Comparison of ENCODE assay signal across 8 mouse cellular contexts in the genomic region with DNA sequence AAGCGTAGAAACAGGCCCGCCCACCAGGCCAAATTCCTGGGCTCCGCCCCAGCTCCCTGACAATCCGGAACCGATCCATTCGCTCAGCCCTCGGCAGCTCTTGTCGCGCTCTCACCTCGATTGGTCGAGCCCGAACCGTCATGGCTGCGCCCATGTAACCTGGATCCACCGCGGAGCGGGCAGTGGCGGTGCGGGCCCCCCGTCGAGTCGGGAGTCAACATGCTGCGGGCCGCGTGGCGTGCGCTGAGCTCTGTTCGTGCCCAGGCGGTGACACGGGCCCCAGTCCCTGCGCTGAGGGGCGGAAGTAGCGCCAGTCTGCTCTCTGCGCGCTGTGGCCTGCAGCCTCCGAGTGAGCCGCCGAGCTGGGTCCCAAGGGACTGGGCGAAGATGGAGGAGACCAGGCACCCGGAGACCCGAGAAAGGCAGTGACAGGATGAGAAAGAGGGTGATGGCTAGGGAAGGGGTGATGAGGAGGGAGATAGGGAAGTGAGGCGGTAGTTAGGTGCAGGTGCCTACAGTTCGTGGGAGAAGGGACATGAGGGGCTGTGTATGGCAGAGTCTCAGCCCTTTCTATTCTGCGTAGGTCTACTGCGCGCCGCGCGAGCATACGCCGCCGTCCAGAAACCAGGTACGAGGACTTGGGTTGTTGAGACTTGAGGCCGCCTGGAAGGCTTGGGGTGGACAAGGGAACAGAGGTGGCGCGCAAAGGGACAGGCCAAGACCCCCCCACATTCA. TPM values are rescaled to one million over a fixed set of nuclear protein-coding genes. Genes with fewer than 3 reads are reported as not detected.
DNase-seq lines count a peak whose midpoint lies in the region; ATAC-seq and TF ChIP-seq lines count a peak whose summit lies in the region.

A gene (plus strand): TSS at position 75 of the 735 bp plus-strand sequence.

- in situ Hi-C loops in ES-E14 (cut with MboI; ENCODE audit: low sequenced_read_pairs in 2 of 2, unreplicated experiment in 2 of 2): no loop called here

- H3K9me3 ChIP-seq in ES-E14 (ENCODE audit: control insufficient read depth, insufficient read depth, low read depth, low read length): no peaks in the 10 kb centered on the region
- no peaks in the 10 kb centered on the region for H3K9me3 ChIP-seq in forebrain, embryonic 14.5 days (replicated peaks; ENCODE audit: control insufficient read depth, low read length)
- no peaks in the 10 kb centered on the region for H3K9me3 ChIP-seq in lung, embryonic 15.5 days

- H3K27me3 ChIP-seq in forebrain, embryonic 14.5 days (replicated peaks; ENCODE audit: control insufficient read depth, insufficient read depth, low read length): no peaks in the 10 kb centered on the region
- H3K27me3 ChIP-seq in lung, embryonic 15.5 days: no peaks in the 10 kb centered on the region

- whole genome bisulfite sequencing in forebrain, embryonic 14.5 days: under 1% methylated on average over 56 of the region's 56 CpGs
- WGBS in lung, embryonic 15.5 days: 0% methylated on average over 56 of the region's 56 CpGs

- H3K9ac ChIP-seq in ES-E14 (ENCODE audit: insufficient read depth, low read depth, low read length, poor library complexity, severe bottlenecking): peak within 1 kb of the TSS; percentile 80
- peak within 1 kb of the TSS; percentile 86 for H3K9ac ChIP-seq in forebrain, embryonic 14.5 days (ENCODE audit: low read length)
- peak within 1 kb of the TSS; percentile 85 for H3K9ac ChIP-seq in lung, embryonic 15.5 days

- H3K4me3 ChIP-seq in ES-E14 (ENCODE audit: insufficient read depth in 1 of 2, low read depth in 1 of 2, low read length in 2 of 2, poor library complexity in 1 of 2, severe bottlenecking in 1 of 2): peak within 1 kb of the TSS; percentile 84 to 94
- peak within 1 kb of the TSS; percentile 91 for H3K4me3 ChIP-seq in forebrain, embryonic 14.5 days (ENCODE audit: low read depth, low read length)
- peak within 1 kb of the TSS; percentile 87 for H3K4me3 ChIP-seq in lung, embryonic 15.5 days

- H3K4me1 ChIP-seq in ES-E14 (ENCODE audit: control insufficient read depth in 2 of 2, insufficient read depth in 2 of 2, low read length in 2 of 2, poor library complexity in 1 of 2): peaks cover 0 to 5% of the 10 kb centered on the region in 2 experiments; a peak in 2 of 4 replicates
- H3K4me1 ChIP-seq in forebrain, embryonic 14.5 days (ENCODE audit: control insufficient read depth, insufficient read depth, low read length): peaks cover 11% of the 10 kb centered on the region
- peaks cover 11% of the 10 kb centered on the region for H3K4me1 ChIP-seq in lung, embryonic 15.5 days

- ATAC-seq in forebrain, embryonic 14.5 days: peak; percentile 98
- peak; percentile 91 for ATAC-seq in lung, embryonic 15.5 days (ENCODE audit: borderline replicate concordance, extremely low read depth, low FRiP score, low TSS enrichment)

- DNase-seq in ES-E14 (ENCODE audit: low read depth, low spot score): peak; percentile 91
- peak; percentile 74 for DNase-seq in cerebellum, adult 11 months
- peak; percentile 95 for DNase-seq in forebrain, embryonic 14.5 days (ENCODE audit: low spot score)
- DNase-seq in heart, postnatal 14 days: peak; percentile 82 to 88
- peak; percentile 82 to 89 for DNase-seq in layer of hippocampus, adult 18-20 months (ENCODE audit: low spot score in 2 of 2)
- DNase-seq in ovary, adult 18-20 months (ENCODE audit: low spot score): peak; percentile 71
- peak; percentile 76 for DNase-seq in thymus, postnatal 0 days (ENCODE audit: low spot score)

- intact Hi-C loops in heart, postnatal 14 days (cut with DNase I): no loop called here

- peak within 1 kb of the TSS; percentile 15; the same call in 1 of the 2 replicates for H3K27ac ChIP-seq in ES-E14 (ENCODE audit: insufficient read depth, low read depth, low read length, poor library complexity, severe bottlenecking)
- peak within 1 kb of the TSS; percentile 71; the same call in 1 of the 2 replicates for H3K27ac ChIP-seq in forebrain, embryonic 14.5 days (ENCODE audit: low read depth, low read length)
- H3K27ac ChIP-seq in lung, embryonic 15.5 days: peak within 1 kb of the TSS; percentile 75

- H3K36me3 ChIP-seq in ES-E14 (ENCODE audit: control insufficient read depth, insufficient read depth, low read length, poor library complexity, severe bottlenecking): peaks cover 9% of the 10 kb centered on the region
- peaks cover 23% of the 10 kb centered on the region for H3K36me3 ChIP-seq in forebrain, embryonic 14.5 days (ENCODE audit: control insufficient read depth, insufficient read depth, low read length)
- H3K36me3 ChIP-seq in lung, embryonic 15.5 days: peaks cover 14% of the 10 kb centered on the region; the same call in 1 of the 2 replicates

- H3K4me2 ChIP-seq in forebrain, embryonic 14.5 days (ENCODE audit: low read length): peak within 1 kb of the TSS; percentile 76
- H3K4me2 ChIP-seq in lung, embryonic 15.5 days: peak within 1 kb of the TSS; percentile 84

TF ChIP-seq in ES-E14, 5 proteins besides CTCF, POLR2A, EP300 and RAD21:
- no peak for TF ChIP-seq MAFK (IDR thresholded peaks at IDR 0.05; ENCODE audit: insufficient read depth, low read depth, low read length)
- no peak for TF ChIP-seq ZC3H11A (IDR thresholded peaks at IDR 0.05; ENCODE audit: borderline replicate concordance, low read depth, low read length)
- TF ChIP-seq ZNF384 (IDR thresholded peaks at IDR 0.05; ENCODE audit: low read depth, low read length): no peak
- TF ChIP-seq CHD2 (IDR thresholded peaks at IDR 0.05; ENCODE audit: low read depth, low read length): no peak
- peak; percentile 91 for TF ChIP-seq HCFC1 (IDR thresholded peaks at IDR 0.05; ENCODE audit: borderline replicate concordance, insufficient read depth, low read length)
TF ChIP-seq in ES-E14: peak in this region for 1.

RNA-seq across cellular contexts. Expression of the gene that starts here (rescaled TPM):
- total RNA-seq in ES-E14 (2012; rRNA removed): 57.6 and 61.1 TPM in 2 replicates
- polyA plus RNA-seq in forebrain, embryonic 14.5 days (2014; fragmentation: Nextera tagmentation; extraction: Ambion mirVana): 108 and 124 TPM in 2 replicates
- 10 to 100 TPM; 65.6 to 66.3 TPM for total RNA-seq in heart, postnatal 14 days (2021)
- 10 to 100 TPM; 47.9 to 49.8 TPM for total RNA-seq in layer of hippocampus, adult 18-20 months (2021)
- polyA plus RNA-seq in lung, embryonic 15.5 days (2015; fragmentation: Nextera tagmentation; extraction: Ambion mirVana): 127 and 130 TPM in 2 replicates
- 118 and 143 TPM in 2 replicates for polyA plus RNA-seq in thymus, postnatal 0 days (2015; fragmentation: Nextera tagmentation; extraction: Ambion mirVana)

Comparison
In these comparisons a context has a peak if more than half of its experiments do, and no peak if none do; other contexts are left out.
1. Peak in every context shown above with its lines: DNase-seq, ATAC-seq, H3K4me3 ChIP-seq and H3K27ac ChIP-seq.
2. H3K27ac ChIP-seq: peak in every context shown above with its lines; median percentile 75 in lung, embryonic 15.5 days; 71 in forebrain, embryonic 14.5 days; 15 in ES-E14.